Mouse (Mus musculus) embryonic facial prominence, embryonic 11.5 days (tissue): Measurements from ENCODE around the gene Herc1. TPM values are rescaled to one million over a fixed set of nuclear protein-coding genes. Genes with fewer than 3 reads are reported as not detected.

Experiments used
- ATAC-seq: fragments of 200-750 bp; cut with Nextera tagmentation; replicated peaks from 2 replicates; pipeline ENCODE4 v1.8.0; 2017; ENCODE audit warnings: low read depth; ENCODE audit not compliant: insufficient number of reproducible peaks, low FRiP score, low TSS enrichment
- DNase-seq: peaks from one replicate; pipeline ENCODE4 v3.0.0-alpha.2; 2015; ENCODE audit warnings: low spot score
- H3K27ac ChIP-seq: fragments of 300-500 bp; sonication (generic); replicated peaks from 2 replicates; pipeline ENCODE4 v1.5.1; 2014; ENCODE audit warnings: mild to moderate bottlenecking, low read depth, low read length, control low read depth
- H3K27me3 ChIP-seq: fragments of 300-500 bp; sonication (generic); 2 replicates; pipeline ENCODE4 v1.6.1; 2014; ENCODE audit warnings: mild to moderate bottlenecking, low read length, moderate library complexity, mixed read lengths; ENCODE audit not compliant: control insufficient read depth, insufficient read depth
- H3K36me3 ChIP-seq: fragments of 300-500 bp; sonication (generic); replicated peaks from 2 replicates; pipeline ENCODE4 v1.6.1; 2014; ENCODE audit warnings: low read depth, mild to moderate bottlenecking, low read length, moderate library complexity, mixed read lengths; ENCODE audit not compliant: control insufficient read depth, insufficient read depth
- H3K4me1 ChIP-seq: fragments of 300-500 bp; sonication (generic); 2 replicates; pipeline ENCODE4 v1.6.1; 2014; ENCODE audit warnings: low read length, mixed read lengths; ENCODE audit not compliant: control insufficient read depth, insufficient read depth
- H3K4me2 ChIP-seq: fragments of 300-500 bp; sonication (generic); 2 replicates; pipeline ENCODE4 v1.6.1; 2014; ENCODE audit warnings: low read depth, mild to moderate bottlenecking, control low read depth, low read length, moderate library complexity
- H3K4me3 ChIP-seq: fragments of 300-500 bp; sonication (generic); 2 replicates; pipeline ENCODE4 v1.5.1; 2014; ENCODE audit warnings: low read depth, low read length, control low read depth
- H3K9ac ChIP-seq: fragments of 300-500 bp; sonication (generic); replicated peaks from 2 replicates; pipeline ENCODE4 v1.6.1; 2014; ENCODE audit warnings: mild to moderate bottlenecking, control low read depth, low read length
- H3K9me3 ChIP-seq: fragments of 300-500 bp; sonication (generic); replicated peaks from 2 replicates; pipeline ENCODE4 v1.6.1; 2016; ENCODE audit warnings: mild to moderate bottlenecking, low read length, inconsistent platforms, mixed read lengths; ENCODE audit not compliant: control insufficient read depth
- WGBS: fragments of 180-500 bp; shearing (Covaris S2); extraction: QIAGEN DNeasy Blood & Tissue Kit; methylation state at CpG from one replicate; pipeline ENCODE4 v1.1.7; 2014; 5-methylcytosine and 5-hydroxymethylcytosine counted together
- polyA plus RNA-seq: library from polyadenylated mRNA; unstranded; fragments of >200 nt; fragmentation: Nextera tagmentation; extraction: Ambion mirVana; gene quantifications from 2 replicates; pipeline ENCODE4 v1.2.1, GENCODE M21; 2014

The Herc1 gene
- polyA plus RNA-seq, 1 experiment from 2014 or later: 24.1 TPM

DNA sequence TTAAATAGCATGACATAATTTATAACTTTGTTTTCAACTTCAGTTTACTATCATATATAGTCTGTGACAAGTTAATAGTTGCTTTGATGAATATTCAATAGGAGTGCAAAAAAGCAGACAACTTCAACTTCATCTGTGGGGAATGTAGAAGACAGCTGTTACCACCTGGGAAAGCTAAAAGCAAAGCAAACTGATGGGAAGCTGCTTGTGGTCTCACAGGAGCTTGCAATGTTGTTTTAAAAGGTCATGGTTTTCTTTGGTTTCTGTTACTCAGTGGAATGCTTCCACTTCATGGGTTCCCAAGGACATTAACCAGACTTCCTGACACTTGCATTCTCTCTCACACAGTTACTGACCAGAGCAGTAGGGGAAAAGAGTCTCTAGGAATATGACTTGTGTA lies 138.5 kb downstream of the Herc1 start:
- Histone ChIP-seq H3K9ac (no peak overlapping the region), H3K9me3 (no peaks in the 10 kb centered on the region), H3K4me3 (no peak overlapping the region), H3K4me2 (no peak overlapping the region), H3K4me1 (no peaks in the 10 kb centered on the region), H3K36me3 (no peaks in the 10 kb centered on the region; the same call in 1 of the 2 replicates), H3K27ac (no peak overlapping the region), H3K27me3 (no peaks in the 10 kb centered on the region)
- ATAC-seq (no peak), DNase-seq (no peak)

- no peak for ATAC-seq
- no peaks in the 10 kb centered on the region; the same call in 1 of the 2 replicates for H3K36me3 ChIP-seq
These were observed 142.1 kb downstream of the Herc1 start for GRCm38 (mm10) chr9:66492361-66492760.

DNA sequence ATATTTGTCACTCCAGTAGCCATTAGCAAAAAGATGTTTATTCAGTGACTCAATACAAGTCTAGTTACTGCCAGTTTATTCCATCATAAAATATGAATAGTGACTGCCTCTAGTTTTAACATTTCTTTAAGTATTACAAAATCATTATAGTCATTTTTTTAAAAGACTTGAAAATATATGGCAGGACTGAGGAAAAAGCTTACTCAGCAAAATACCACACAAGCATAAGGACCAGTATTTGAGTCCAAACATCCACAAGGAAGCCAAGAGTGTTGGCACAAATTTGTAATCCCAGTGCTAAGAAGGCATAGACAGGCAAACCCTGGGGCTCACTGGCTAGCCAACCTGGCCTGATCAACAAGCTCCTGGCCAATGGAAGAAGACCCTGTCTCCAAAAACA lies 143.7 kb downstream of the Herc1 start:
- ATAC-seq (no peak), DNase-seq (no peak)
- Histone ChIP-seq H3K27me3 (no peaks in the 10 kb centered on the region), H3K4me1 (no peaks in the 10 kb centered on the region), H3K4me2 (no peak overlapping the region), H3K9me3 (no peaks in the 10 kb centered on the region), H3K9ac (no peak overlapping the region), H3K27ac (no peak overlapping the region), H3K4me3 (no peak overlapping the region), H3K36me3 (no peaks in the 10 kb centered on the region; the same call in 1 of the 2 replicates)

More at GRCm38 (mm10) chr9:66492361-66492760, 142.1 kb downstream of the Herc1 start:
- no peak for DNase-seq
- Histone ChIP-seq H3K9me3 (no peaks in the 10 kb centered on the region), H3K9ac (no peak overlapping the region), H3K4me3 (no peak overlapping the region), H3K27me3 (no peaks in the 10 kb centered on the region), H3K27ac (no peak overlapping the region), H3K4me1 (no peaks in the 10 kb centered on the region), H3K4me2 (no peak overlapping the region)
- 89% methylated on average over 1 of the region's 1 CpGs for WGBS

DNA sequence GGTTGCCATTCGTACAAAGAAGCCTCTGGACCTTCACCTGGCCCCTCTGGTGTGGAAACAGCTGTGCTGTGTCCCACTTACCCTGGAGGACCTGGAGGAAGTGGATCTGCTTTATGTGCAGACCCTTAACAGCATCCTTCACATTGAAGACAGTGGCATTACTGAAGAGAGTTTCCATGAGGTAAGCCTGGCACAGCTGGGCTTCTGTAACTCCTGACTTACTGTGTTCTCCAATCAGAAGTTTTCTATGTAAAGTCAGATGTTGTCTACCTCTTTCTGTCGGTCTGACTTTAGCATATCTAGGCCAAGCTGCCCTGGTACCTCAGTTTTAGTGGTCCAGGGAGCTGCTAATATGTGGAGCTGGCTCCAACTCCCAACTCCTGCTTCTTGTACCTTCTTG lies 151.0 kb downstream of the Herc1 start:
- Histone ChIP-seq H3K4me2 (no peak overlapping the region), H3K9me3 (no peaks in the 10 kb centered on the region), H3K4me1 (no peaks in the 10 kb centered on the region), H3K27ac (no peak overlapping the region), H3K36me3 (peaks cover 4% of the 10 kb centered on the region; the same call in 1 of the 2 replicates), H3K9ac (no peak overlapping the region), H3K4me3 (no peak overlapping the region), H3K27me3 (no peaks in the 10 kb centered on the region)
- ATAC-seq (no peak), DNase-seq (no peak)
- 76% methylated on average over 2 of the region's 2 CpGs for WGBS

DNA sequence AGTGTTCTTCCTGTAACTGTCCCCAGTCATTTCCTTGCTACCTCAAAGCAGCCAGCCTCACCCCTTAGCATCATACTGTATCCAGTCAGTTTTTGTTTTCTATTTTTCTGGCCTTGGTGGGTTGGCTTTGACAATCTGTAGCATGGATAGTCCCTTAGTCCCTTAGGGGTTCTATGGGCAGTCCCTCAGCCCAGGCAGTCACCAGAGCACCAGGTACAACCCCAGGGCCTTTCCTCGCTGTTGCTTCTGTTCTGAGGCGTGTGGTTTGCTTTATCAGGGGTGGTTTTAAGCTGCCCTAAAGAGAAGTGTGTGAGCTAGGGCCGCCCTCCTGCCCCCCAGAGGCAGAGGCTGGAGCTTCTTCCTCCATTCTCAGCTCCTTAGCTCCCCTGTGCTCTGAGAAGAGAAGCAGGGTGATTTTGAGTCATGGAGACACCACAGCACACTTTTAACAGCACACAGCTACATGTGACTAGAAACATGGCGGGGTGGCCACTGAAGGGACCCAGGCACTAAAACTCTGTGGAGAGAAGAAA lies 153.7 kb downstream of the Herc1 start:
- H3K36me3 ChIP-seq: peaks cover 4% of the 10 kb centered on the region; the same call in 1 of the 2 replicates
- no peak overlapping the region for H3K4me3 ChIP-seq
- ATAC-seq (no peak), DNase-seq (no peak)
- H3K27me3 ChIP-seq: no peaks in the 10 kb centered on the region
- no peaks in the 10 kb centered on the region for H3K4me1 ChIP-seq
- no peak overlapping the region for H3K9ac ChIP-seq
- no peak overlapping the region for H3K27ac ChIP-seq
- 66% methylated on average over 4 of the region's 4 CpGs for WGBS
- H3K4me2 ChIP-seq: no peak overlapping the region
- H3K9me3 ChIP-seq: no peaks in the 10 kb centered on the region

- Histone ChIP-seq H3K27me3 (no peaks in the 10 kb centered on the region), H3K9ac (no peak overlapping the region), H3K9me3 (no peaks in the 10 kb centered on the region), H3K4me3 (no peak overlapping the region), H3K36me3 (peaks cover 4% of the 10 kb centered on the region; the same call in 1 of the 2 replicates), H3K4me1 (no peaks in the 10 kb centered on the region), H3K4me2 (no peak overlapping the region), H3K27ac (no peak overlapping the region)
- 92% methylated on average over 13 of the region's 13 CpGs for WGBS
- no peak for ATAC-seq
- DNase-seq: no peak
These were observed 154.3 kb downstream of the Herc1 start for GRCm38 (mm10) chr9:66504518-66504917.

DNA sequence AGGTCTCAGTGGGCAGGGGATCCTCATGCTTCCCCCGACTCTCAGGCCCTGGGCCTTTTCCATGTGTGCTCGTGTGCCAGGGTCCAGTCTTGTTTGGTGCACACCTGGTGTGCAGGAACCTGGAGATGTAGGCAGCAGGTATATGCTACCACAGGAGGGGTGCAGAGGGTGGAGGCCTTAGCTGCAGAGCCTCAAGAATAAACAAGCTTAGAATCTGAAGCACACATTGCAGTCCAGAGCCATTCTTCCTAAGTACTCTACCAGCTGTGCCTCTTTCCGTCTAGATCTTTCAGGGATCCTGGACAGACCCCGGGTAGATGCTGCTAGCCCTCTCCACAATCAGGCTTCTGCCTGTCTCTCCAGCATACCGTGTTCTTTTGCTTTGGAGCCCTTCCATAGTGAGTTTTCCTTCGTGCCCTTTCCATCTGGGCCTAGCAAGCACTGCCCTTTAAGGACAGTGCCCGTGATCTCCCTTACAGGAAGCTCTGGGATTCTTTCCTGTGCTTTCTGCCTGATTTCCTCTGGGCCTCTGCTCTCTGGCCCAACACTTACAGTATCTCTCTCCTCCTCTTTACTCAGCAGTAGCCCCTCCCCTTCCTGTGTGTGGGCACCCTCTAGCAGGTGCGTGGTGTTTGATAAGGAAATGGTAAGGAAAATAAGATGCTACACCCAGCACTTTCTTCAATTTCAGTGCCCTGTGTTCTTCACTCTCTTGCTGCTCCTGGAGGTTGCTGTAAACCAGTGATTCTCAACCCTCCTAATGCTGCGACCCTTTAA lies 155.1 kb downstream of the Herc1 start:
- Histone ChIP-seq H3K4me3 (no peak overlapping the region), H3K9me3 (no peaks in the 10 kb centered on the region), H3K36me3 (peaks cover 4% of the 10 kb centered on the region; the same call in 1 of the 2 replicates), H3K4me1 (no peaks in the 10 kb centered on the region), H3K27ac (no peak overlapping the region), H3K9ac (no peak overlapping the region), H3K4me2 (no peak overlapping the region), H3K27me3 (no peaks in the 10 kb centered on the region)
- WGBS: 68% methylated on average over 9 of the region's 9 CpGs
- ATAC-seq: no peak
- DNase-seq: no peak

GRCm38 (mm10) chr9:66506011-66506410 lies 155.8 kb downstream of the Herc1 start:
- H3K9me3 ChIP-seq: no peaks in the 10 kb centered on the region
- H3K4me3 ChIP-seq: no peak overlapping the region
- H3K27ac ChIP-seq: no peak overlapping the region
- 66% methylated on average over 4 of the region's 4 CpGs for WGBS
- no peak; the same call in 1 of the 2 replicates for ATAC-seq
- no peaks in the 10 kb centered on the region for H3K4me1 ChIP-seq
- H3K4me2 ChIP-seq: no peak overlapping the region
- H3K9ac ChIP-seq: no peak overlapping the region
- H3K27me3 ChIP-seq: no peaks in the 10 kb centered on the region
- DNase-seq: no peak
- peaks cover 4% of the 10 kb centered on the region; the same call in 1 of the 2 replicates for H3K36me3 ChIP-seq
